Mouse (Mus musculus) heart, embryonic 11.5 days (tissue): ENCODE results near the gene Insm1. TPM values are rescaled to one million over a fixed set of nuclear protein-coding genes. Genes with fewer than 3 reads are reported as not detected.
A peak's percentile ranks its signal among the peaks of the same experiment; 100 is the strongest.

Experiments used
- ATAC-seq: fragments of 200-750 bp; cut with Nextera tagmentation; replicated peaks from 2 replicates; pipeline ENCODE4 v1.8.0; 2017; ENCODE audit warnings: moderate library complexity; ENCODE audit not compliant: insufficient number of reproducible peaks, low FRiP score, low TSS enrichment
- H3K27ac ChIP-seq: fragments of 300-500 bp; sonication (generic); 2 replicates; pipeline ENCODE4 v1.5.1; 2014; ENCODE audit warnings: mild to moderate bottlenecking, low read depth, low read length
- H3K27me3 ChIP-seq: fragments of 300-500 bp; sonication (generic); 2 replicates; pipeline ENCODE4 v1.6.1; 2014; ENCODE audit warnings: mild to moderate bottlenecking, low read length, mixed read lengths; ENCODE audit not compliant: control insufficient read depth, insufficient read depth
- H3K36me3 ChIP-seq: fragments of 300-500 bp; sonication (generic); 2 replicates; pipeline ENCODE4 v1.6.1; 2014; ENCODE audit warnings: mild to moderate bottlenecking, low read length, moderate library complexity, mixed read lengths; ENCODE audit not compliant: control insufficient read depth, insufficient read depth
- H3K4me1 ChIP-seq: fragments of 300-500 bp; sonication (generic); 2 replicates; pipeline ENCODE4 v1.6.1; 2014; ENCODE audit warnings: low read length; ENCODE audit not compliant: control insufficient read depth, insufficient read depth
- H3K4me2 ChIP-seq: fragments of 300-500 bp; sonication (generic); 2 replicates; pipeline ENCODE4 v1.6.1; 2014; ENCODE audit warnings: mild to moderate bottlenecking, moderate library complexity
- H3K4me3 ChIP-seq: fragments of 300-500 bp; sonication (generic); 2 replicates; pipeline ENCODE4 v1.5.1; 2014; ENCODE audit warnings: low read depth, low read length
- H3K9ac ChIP-seq: fragments of 300-500 bp; sonication (generic); 2 replicates; pipeline ENCODE4 v1.6.1; 2014; ENCODE audit warnings: mild to moderate bottlenecking, low read depth, low read length, moderate library complexity
- H3K9me3 ChIP-seq: fragments of 300-500 bp; sonication (generic); replicated peaks from 2 replicates; pipeline ENCODE4 v1.6.1; 2016; ENCODE audit warnings: low read length; ENCODE audit not compliant: control insufficient read depth
- WGBS: fragments of 180-500 bp; shearing (Covaris S2); extraction: QIAGEN DNeasy Blood & Tissue Kit; methylation state at CpG from one replicate; pipeline ENCODE4 v1.1.7; 2014; ENCODE audit not compliant: insufficient replicate concordance; 5-methylcytosine and 5-hydroxymethylcytosine counted together
- polyA plus RNA-seq: library from polyadenylated mRNA; unstranded; fragments of >200 nt; fragmentation: Nextera tagmentation; extraction: Ambion mirVana; gene quantifications from 2 replicates; pipeline ENCODE4 v1.2.1, GENCODE M21; 2014

Insm1 gene
- polyA plus RNA-seq, 1 experiment from 2014 or later: not detected

DNA sequence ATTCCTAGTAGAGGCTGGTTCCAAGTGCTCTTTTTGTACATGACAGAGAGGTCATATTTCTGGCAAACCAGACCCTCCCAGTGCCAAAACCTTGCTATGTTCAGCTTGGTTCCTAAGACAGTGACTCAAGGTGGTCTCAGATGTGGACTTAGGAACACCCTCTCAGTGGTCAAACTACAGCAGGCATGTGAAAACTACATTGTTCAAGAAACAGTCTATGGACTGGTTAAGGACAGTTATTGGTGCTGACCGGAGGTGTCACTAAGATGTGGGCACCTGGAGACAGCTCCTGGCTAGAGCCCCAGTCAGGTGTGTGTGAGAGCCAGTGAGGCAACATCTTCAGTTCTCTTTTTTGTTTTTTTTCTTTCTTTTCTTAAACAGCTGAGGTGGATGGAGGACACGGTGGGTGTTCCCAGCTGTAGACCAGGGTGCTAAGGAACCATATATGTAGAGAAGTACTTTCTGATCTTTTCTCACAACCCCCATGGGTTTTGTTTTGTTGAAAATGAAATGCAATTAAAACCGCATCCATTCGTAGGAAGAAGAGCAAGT, 17.6 kb downstream of the Insm1 start:
- Histone ChIP-seq H3K4me2 (no peak overlapping the region), H3K36me3 (no peaks in the 10 kb centered on the region), H3K27ac (no peak overlapping the region), H3K9me3 (no peaks in the 10 kb centered on the region), H3K4me1 (no peaks in the 10 kb centered on the region), H3K27me3 (no peaks in the 10 kb centered on the region), H3K9ac (no peak overlapping the region), H3K4me3 (no peak overlapping the region)
- ATAC-seq: no peak
- WGBS: 85% methylated on average over 4 of the region's 4 CpGs

DNA sequence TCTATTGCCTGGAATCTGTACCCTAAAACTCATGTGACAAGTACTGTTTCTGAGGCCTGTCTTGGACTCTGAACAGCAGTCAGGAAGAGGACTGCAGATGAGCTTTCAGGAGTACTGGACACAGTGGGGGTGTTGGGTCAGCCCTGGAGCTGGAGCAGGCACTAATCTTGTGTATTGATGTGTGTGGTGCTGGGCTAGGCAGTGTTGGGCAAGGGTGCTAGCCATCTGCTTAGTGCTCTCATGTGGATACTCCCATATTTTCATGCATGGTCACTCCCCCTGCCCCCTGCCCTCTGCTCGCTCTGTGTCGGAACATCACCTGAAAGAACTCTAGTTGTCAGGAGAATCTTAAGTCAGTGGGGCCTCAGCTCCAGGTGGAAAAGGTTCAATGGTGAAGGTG, 22.3 kb downstream of the Insm1 start:
- 93% methylated on average over 2 of the region's 2 CpGs for WGBS

GRCm38 (mm10) chr2:146245401-146245800, 23.7 kb downstream of the Insm1 start:
- Histone ChIP-seq H3K36me3 (no peaks in the 10 kb centered on the region; the same call in 1 of the 2 replicates), H3K4me2 (no peak overlapping the region), H3K9me3 (no peaks in the 10 kb centered on the region), H3K27ac (peak overlapping the region; percentile 15; the same call in 1 of the 2 replicates), H3K27me3 (no peaks in the 10 kb centered on the region), H3K9ac (0 out of 2 replicates have a peak overlapping the region, but pooled peaks have one; percentile 28), H3K4me1 (peaks cover 18% of the 10 kb centered on the region), H3K4me3 (no peak overlapping the region)
- no peak for ATAC-seq
- 43% methylated on average over 7 of the region's 7 CpGs for WGBS

More for the DNA sequence above, 22.3 kb downstream of the Insm1 start:
- no peaks in the 10 kb centered on the region; the same call in 1 of the 2 replicates for H3K36me3 ChIP-seq
- no peaks in the 10 kb centered on the region for H3K9me3 ChIP-seq
- no peak overlapping the region for H3K4me3 ChIP-seq
- no peak overlapping the region for H3K4me2 ChIP-seq
- H3K27me3 ChIP-seq: no peaks in the 10 kb centered on the region
- peaks cover 18% of the 10 kb centered on the region for H3K4me1 ChIP-seq
- ATAC-seq: no peak
- no peak overlapping the region for H3K9ac ChIP-seq
- H3K27ac ChIP-seq: no peak overlapping the region

DNA sequence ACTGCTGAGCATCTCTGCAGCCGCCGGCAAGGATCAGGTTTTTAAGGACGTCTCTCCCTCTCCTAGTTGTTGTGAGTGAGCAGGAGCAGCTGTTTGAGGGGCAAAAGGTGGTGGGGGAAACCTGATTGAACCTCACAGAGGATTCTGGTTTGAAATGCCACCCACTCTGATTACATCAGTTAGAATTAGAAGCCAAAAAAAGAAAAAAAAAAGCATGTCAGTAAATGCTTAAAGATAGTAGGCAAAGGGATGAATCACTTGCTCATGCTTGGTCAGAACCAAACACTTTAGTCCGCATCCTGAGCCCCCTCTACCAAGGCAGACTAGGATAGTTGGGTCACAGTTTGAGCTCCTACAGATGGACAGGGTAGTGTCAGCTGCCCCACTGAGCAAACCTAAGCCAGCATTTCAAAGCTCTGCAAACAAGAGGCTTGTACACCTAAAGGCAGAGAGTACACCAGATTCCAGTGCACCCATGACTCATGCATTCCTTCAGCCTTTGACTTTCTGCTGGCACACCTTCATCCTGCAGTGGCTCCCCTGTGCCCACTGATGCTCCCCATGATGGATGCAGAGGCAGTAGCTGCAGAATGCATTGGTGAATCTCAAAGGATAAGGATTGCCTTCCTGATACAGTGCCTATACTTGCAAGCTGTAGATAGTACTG, 24.8 kb downstream of the Insm1 start:
- Histone ChIP-seq H3K9ac (no peak overlapping the region), H3K4me3 (no peak overlapping the region), H3K36me3 (no peaks in the 10 kb centered on the region; the same call in 1 of the 2 replicates), H3K4me1 (peaks cover 18% of the 10 kb centered on the region), H3K4me2 (no peak overlapping the region), H3K9me3 (no peaks in the 10 kb centered on the region), H3K27ac (no peak overlapping the region), H3K27me3 (no peaks in the 10 kb centered on the region)
- ATAC-seq: no peak
- WGBS: 82% methylated on average over 4 of the region's 4 CpGs

DNA sequence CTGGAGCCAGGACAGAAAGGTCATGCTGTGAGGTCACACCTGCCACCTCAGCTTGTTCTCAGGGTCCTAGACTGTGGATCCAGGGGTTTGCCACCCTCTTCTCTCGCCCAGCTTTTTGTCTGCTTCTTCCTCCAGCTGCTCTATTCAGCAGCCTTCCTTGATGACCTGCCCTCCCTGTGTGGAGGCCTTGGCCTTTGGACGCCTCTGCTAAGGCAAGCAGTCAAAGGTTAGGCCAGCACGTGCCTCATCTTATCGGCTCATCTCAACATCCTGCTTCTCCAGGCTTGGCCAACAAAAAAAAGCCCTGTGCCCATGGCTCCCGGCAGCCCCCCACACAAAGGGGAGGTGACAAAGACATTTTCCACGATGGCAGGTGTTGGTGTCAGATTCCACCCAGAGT, 25.9 kb downstream of the Insm1 start:
- H3K9ac ChIP-seq: no peak overlapping the region
- H3K36me3 ChIP-seq: no peaks in the 10 kb centered on the region; the same call in 1 of the 2 replicates
- 27% methylated on average over 6 of the region's 6 CpGs for WGBS
- H3K27ac ChIP-seq: no peak overlapping the region
- H3K27me3 ChIP-seq: no peaks in the 10 kb centered on the region
- H3K4me3 ChIP-seq: no peak overlapping the region
- peaks cover 18% of the 10 kb centered on the region for H3K4me1 ChIP-seq
- ATAC-seq: 0 out of 2 replicates have a peak, but pooled peaks have one; percentile 29
- H3K4me2 ChIP-seq: no peak overlapping the region
- no peaks in the 10 kb centered on the region for H3K9me3 ChIP-seq

DNA sequence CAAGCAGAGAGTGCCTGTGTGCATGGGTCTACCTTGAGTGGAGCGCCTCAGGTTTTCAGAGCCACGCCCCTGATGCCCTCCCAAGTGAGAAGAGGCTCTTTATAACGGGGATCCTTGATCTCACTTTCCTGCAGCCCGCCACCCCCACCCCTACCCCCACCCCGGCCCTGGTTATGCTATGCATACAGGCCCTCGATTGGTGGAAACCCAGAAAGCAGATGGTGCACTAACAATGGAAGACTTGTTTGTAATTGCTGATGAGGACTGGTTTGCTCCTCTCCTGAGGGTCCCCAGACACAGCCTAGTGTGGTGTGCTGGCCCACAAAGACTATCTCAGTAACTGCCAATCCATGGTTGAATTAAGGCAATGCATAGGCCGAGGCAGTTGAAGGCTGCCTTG, 27.3 kb downstream of the Insm1 start:
- Histone ChIP-seq H3K27me3 (no peaks in the 10 kb centered on the region), H3K4me1 (peaks cover 18% of the 10 kb centered on the region), H3K27ac (no peak overlapping the region), H3K9ac (no peak overlapping the region), H3K4me2 (no peak overlapping the region), H3K4me3 (no peak overlapping the region), H3K36me3 (no peaks in the 10 kb centered on the region; the same call in 1 of the 2 replicates), H3K9me3 (no peaks in the 10 kb centered on the region)
- no peak for ATAC-seq
- 85% methylated on average over 7 of the region's 7 CpGs for WGBS

DNA sequence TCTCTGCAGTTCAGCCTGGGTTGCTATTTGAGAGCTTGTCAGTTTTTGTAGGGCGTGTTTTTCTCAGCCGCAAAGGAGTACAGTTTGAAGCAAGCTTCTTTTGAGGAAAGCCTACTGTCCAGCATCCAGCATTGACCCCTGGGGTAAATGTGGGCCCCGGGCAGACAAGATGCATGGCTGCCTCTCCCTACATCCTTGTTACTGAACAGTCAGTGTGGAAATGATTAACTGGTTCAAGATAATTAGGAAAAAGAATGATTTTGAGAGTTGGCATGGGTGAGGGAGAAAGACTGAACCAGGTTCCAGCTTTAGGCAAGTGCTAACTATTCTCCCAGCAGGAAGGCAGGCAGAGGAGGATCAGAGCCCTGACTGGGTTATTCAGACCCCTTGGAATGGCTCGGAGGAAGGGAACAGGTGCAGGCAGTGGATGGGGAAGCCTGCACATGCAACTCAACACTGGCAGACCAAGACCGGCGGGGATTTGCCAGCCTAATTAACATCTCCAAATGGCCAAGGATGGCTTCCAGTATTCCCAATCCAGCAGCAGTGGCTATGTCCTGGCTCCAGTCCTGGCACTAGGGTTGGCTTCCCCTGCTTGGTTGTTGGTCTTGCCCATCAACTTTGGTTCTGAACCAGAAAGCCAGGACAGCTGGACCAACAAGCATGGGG, 28.6 kb downstream of the Insm1 start:
- Histone ChIP-seq H3K4me1 (peaks cover 11% of the 10 kb centered on the region), H3K4me3 (no peak overlapping the region), H3K4me2 (no peak overlapping the region), H3K9ac (no peak overlapping the region), H3K27me3 (no peaks in the 10 kb centered on the region), H3K9me3 (no peaks in the 10 kb centered on the region), H3K36me3 (no peaks in the 10 kb centered on the region), H3K27ac (no peak overlapping the region)
- 77% methylated on average over 6 of the region's 6 CpGs for WGBS
- ATAC-seq: no peak

GRCm38 (mm10) chr2:146254387-146254786, 32.7 kb downstream of the Insm1 start:
- ATAC-seq: no peak

More at GRCm38 (mm10) chr2:146254387-146254786, 32.7 kb downstream of the Insm1 start:
- 63% methylated on average over 1 of the region's 1 CpGs for WGBS
- Histone ChIP-seq H3K27ac (no peak overlapping the region), H3K9me3 (no peaks in the 10 kb centered on the region), H3K4me2 (no peak overlapping the region), H3K4me1 (peaks cover 14% of the 10 kb centered on the region), H3K9ac (no peak overlapping the region), H3K36me3 (no peaks in the 10 kb centered on the region), H3K27me3 (no peaks in the 10 kb centered on the region), H3K4me3 (no peak overlapping the region)
